Mouse (Mus musculus): Measurements from ENCODE around the gene Wnk2.

Gene Wnk2

DNA sequence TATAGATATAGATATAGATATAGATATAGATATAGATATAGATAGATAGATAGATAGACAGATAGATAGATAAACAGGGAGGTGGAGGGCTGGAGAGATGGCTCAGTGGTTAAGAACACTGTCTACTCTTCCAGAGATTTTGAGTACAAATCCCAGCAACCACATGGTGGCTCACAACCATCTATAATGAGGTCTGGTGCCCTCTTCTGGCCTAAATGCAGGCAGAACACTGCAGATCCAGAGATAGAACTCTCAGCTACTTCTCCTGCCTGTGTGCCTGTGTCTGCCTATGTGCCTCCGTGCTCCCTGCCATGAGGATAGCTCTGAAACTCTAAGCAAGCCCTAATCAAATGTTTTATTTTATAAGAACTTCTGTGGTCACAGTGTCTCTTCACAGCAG is 100.4 kb downstream of the Wnk2 start:
- DNase-seq (ENCODE audit: low read depth, low spot score): no peak

DNA sequence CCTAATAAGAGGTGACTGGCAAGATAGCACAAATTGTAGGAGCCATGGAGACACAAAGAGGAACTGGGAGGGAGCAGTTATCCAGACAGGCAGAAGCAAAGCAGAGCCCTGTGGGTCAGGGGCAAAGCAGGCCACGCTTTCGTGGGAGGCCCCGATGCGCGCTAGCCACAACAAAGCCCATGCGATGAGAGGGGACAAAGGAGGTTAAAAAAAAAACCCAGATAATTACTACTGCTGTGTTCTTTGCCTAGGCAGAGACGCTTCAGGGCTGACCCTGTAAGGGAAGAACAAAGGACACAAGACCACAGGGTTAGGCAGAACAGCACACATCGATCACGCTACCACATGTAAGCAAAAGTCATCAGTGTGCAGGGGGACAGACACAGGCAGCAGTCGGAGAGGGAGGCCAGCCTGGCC is 103.7 kb downstream of the Wnk2 start:
- DNase-seq (ENCODE audit: low read depth, low spot score): no peak

- DNase-seq (ENCODE audit: low read depth, low spot score): no peak
These were observed 105.4 kb downstream of the Wnk2 start for GRCm38 (mm10) chr13:49042371-49042770.

- no peak for DNase-seq (ENCODE audit: low read depth, low spot score)
These were observed 110.8 kb downstream of the Wnk2 start for GRCm38 (mm10) chr13:49036928-49037574.

DNA sequence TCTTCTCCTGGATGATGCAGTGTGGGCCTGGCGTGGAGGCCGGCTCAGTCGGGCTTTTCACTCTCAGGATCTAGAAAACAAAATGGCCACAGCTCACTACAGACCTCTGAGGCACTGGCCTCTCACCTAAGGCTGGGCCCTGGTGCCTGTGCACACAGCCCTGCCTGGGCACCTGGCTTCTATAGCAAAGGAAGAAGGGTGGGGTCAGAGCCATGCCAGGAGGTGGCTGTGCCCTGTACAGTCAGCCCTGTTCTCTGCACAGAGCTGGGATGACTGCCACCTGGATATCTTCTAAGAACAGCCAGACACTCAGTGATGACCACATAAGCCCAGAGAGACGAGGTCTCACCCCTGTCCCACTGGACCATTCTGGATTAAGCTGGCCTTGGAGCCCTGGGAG is 111.4 kb downstream of the Wnk2 start:
- no peak for DNase-seq (ENCODE audit: low read depth, low spot score)

DNA sequence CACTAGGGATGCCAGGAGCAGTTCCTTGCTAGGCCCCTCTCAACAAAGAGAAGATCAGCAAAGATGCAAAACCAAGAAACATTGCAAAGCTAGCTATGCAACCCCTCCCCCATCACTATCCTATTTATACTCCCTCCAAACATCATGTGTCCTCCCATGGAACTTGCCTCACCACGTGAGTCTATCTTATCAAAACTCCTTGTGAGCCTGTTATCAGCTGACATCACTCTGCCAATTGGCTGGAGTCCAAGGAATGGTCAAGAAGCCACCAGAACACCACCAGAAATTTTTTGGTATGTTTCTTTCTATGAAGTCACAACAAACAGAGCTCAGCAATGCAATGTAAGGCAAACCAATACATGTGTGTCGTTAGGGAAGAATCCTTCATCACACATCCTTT is 116.8 kb downstream of the Wnk2 start:
- no peak for DNase-seq (ENCODE audit: low read depth, low spot score)

- DNase-seq (ENCODE audit: low read depth, low spot score): no peak
These were observed 118.9 kb downstream of the Wnk2 start for GRCm38 (mm10) chr13:49028757-49029539.

DNA sequence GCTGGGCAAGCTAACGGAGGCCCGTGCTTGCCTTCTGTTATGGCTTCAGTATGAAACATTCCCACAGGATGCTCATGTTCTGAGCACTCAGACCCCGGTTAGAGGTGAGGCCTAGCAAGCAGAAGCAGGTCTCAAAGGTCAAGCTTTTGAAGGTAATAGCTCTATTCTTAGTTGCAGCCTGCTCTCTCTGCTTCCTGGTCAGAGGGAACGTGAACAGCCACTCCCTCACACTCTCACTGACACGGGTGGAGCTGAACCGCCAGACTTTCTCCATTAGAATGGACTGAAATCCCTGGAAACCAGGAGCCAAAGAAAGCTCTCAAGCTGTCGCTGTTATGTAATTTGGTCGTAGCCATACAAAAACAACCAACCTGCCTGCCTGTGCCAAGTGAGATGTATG is 120.8 kb downstream of the Wnk2 start:
- DNase-seq (ENCODE audit: low read depth, low spot score): no peak

DNA sequence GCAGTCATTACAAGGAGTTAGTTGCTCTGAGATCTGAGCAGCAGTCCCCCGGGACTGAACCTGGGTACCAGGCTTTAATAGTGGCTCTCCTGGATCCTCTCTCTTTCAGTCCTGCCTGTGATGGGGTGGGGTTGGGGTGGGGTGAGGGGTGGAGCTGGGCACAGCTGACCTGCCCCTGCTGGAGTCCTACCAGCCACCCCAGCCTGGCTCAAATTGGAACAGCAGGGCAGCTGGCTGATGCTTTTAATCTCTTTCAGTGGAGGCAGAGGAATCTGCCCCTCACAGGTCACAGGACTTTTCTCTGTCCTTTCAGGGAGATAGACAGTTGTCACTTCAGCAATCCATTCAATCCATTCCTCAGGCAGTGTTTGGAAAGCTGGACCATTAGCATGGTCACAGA is 122.3 kb downstream of the Wnk2 start:
- no peak for DNase-seq (ENCODE audit: low read depth, low spot score)

DNA sequence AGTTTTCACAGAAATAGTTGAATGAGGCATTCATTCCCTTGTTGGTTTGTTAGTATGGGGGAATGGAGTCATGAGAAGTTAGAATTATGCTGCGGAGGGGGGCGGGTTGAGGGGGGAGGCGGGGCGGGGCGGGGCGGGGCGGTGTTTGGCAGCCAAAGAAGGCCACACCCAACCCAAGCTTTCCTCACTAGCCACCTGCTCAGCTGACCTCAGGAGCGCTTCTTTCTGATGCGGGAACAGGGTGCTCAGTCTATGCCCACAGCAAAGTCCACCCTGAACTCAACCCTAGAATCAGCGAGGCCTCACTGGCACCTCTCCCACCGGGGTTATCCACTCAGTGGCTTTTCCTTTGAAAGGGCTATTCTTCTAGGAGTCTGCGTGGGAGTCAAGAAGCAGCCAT is 123.1 kb downstream of the Wnk2 start:
- DNase-seq (ENCODE audit: low read depth, low spot score): no peak

- DNase-seq (ENCODE audit: low read depth, low spot score): no peak
These were observed 126.1 kb downstream of the Wnk2 start for GRCm38 (mm10) chr13:49021693-49022092.

- DNase-seq (ENCODE audit: low read depth, low spot score): no peak
These were observed 127.7 kb downstream of the Wnk2 start for GRCm38 (mm10) chr13:49020152-49020551.

DNA sequence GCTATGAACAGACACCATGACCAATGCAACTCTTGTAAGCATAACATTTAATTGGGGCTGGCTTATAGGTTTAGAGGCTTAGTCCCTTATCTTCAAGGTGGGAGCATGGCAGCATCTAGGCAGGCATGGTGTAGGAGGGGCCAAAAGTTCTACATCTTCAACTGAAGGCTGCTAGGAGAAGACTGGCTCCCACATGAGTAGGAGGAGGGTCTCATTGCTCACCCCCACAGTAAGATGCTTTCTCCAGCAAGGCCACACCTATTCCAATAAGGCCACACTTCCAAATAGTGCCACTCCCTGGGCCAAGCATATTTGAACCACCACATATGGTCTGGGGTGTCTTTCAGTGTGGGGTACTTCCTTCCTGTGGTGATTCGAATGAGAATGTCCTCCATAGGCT is 130.4 kb downstream of the Wnk2 start:
- DNase-seq (ENCODE audit: low read depth, low spot score): no peak

DNA sequence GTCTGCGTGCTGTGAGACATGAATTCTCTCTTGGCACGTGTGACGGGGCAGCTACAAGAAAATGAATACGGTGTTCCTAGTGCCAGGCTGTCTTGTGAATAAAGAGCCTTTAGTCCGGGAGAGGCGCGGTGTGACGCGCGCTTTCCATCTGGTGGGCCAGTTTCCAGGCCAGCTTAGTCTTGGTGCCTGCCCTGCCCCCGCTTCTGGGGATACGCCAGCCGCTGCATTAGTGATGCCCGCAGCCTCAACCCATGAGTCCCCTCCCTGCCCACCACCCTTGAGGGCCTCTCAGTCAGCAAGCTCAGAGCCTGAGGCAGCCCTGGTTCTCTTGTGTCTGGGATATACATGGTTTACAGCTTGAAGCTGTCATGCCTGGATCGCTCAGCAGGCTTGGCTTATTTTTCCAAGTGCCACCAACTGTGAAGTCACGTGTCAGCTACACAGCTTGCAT is 131.5 kb downstream of the Wnk2 start:
- DNase-seq (ENCODE audit: low read depth, low spot score): peak; percentile 79

GRCm38 (mm10) chr13:49015366-49016306 is 132.2 kb downstream of the Wnk2 start:
- DNase-seq (ENCODE audit: low read depth, low spot score): no peak

- DNase-seq (ENCODE audit: low read depth, low spot score): no peak
These were observed 134.5 kb downstream of the Wnk2 start for GRCm38 (mm10) chr13:49013206-49013794.

GRCm38 (mm10) chr13:49001691-49002090 is 146.1 kb downstream of the Wnk2 start:
- no peak for DNase-seq (ENCODE audit: low read depth, low spot score)

DNA sequence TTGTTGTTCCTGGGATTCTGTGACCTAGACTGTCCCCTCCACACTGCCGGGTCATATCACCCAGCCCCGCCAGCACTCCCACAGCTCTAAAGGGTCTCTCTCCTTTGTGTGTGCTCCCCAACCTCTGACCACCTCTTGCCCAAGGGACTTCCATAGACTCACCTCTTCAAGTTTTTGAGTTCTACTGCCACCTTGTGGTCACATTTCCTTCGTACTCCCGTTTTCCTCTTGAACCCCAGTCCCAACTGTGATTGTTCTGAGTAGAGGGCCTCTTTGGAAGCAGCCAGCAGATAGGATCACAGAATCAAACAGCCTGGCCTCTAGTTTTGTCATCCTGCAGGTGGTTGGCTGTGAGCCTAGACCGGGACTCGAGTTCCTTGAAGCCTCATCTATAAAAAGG is 149.2 kb downstream of the Wnk2 start:
- DNase-seq (ENCODE audit: low read depth, low spot score): no peak

GRCm38 (mm10) chr13:48996731-48997130 is 151.1 kb downstream of the Wnk2 start:
- no peak for DNase-seq (ENCODE audit: low read depth, low spot score)

DNA sequence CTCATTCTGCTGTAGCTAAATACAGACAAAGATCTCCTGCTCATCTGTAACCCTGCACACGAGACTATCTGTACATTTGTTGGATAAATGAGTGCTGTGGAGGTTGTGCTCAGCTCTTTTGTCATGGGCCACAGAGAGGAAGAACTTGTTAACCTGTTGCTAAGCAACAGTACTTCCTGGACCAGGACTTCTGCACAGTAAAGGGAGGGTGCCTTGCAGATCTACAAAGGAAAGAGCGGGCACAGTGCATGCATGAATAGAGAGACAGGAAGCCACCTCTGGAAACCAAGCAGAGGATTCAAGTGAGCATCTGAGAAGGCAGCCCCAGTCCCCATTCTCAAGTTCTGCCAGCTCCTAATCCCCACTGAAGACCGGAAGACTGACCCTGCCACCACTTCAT is 152.9 kb downstream of the Wnk2 start:
- DNase-seq (ENCODE audit: low read depth, low spot score): no peak

GRCm38 (mm10) chr13:48992914-48993313 is 154.9 kb downstream of the Wnk2 start:
- no peak for DNase-seq (ENCODE audit: low read depth, low spot score)

DNA sequence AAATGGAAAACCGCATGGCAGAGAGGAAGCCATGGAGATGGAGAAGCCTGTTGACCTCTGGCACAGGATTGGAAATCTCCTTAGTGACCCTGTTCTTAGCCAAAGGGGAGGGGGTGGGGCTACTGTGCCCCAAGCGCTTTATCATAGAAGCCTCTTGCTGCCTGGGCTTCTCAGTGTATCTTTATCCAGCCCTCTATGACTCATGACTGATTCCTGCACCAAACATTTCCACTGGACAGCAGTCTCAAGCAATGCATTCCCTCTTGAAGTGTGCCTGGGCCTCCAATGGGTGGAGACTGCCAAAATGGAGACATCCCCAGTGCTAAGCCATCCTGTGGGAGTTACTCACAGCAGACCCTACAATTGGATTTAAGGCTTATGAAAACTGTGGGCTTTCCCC is 157.7 kb downstream of the Wnk2 start:
- DNase-seq (ENCODE audit: low read depth, low spot score): no peak
